In genomic region chr10:62601833-62602176, GRCm38 (mm10) we compare ENCODE assay signal across 8 mouse cellular contexts. TPM values are rescaled to one million over a fixed set of nuclear protein-coding genes. Genes with fewer than 3 reads are reported as not detected.
DNase-seq lines count a peak whose midpoint lies in the region; ATAC-seq and TF ChIP-seq lines count a peak whose summit lies in the region.

No protein-coding gene starts in this region.

- H3K4me2 ChIP-seq in liver, embryonic 14.5 days (ENCODE audit: low read depth) = peak overlapping the region; percentile 99

- no peaks in the 10 kb centered on the region for H3K4me1 ChIP-seq in cerebellum, adult 2 months (ENCODE audit: control insufficient read depth, insufficient read depth, low read length)
- peaks cover 11% of the 10 kb centered on the region for H3K4me1 ChIP-seq in thymus, adult 2 months (replicated peaks; ENCODE audit: control insufficient read depth, insufficient read depth, low read length)
- peaks cover 3 to 17% of the 10 kb centered on the region in 2 experiments; a peak in 3 of 4 replicates for H3K4me1 ChIP-seq in liver, embryonic 14.5 days (replicated peaks; ENCODE audit: control insufficient read depth in 2 of 2, insufficient read depth in 2 of 2, low read length in 1 of 2)

- no peak for TF ChIP-seq POLR2A in cerebellum, adult 2 months (IDR thresholded peaks at IDR 0.05; ENCODE audit: borderline replicate concordance, insufficient read depth, low read length)
- no peak for TF ChIP-seq POLR2A in thymus, adult 2 months (IDR thresholded peaks at IDR 0.05; ENCODE audit: control insufficient read depth, extremely low read depth, insufficient read depth, low read length, poor library complexity)

- TF ChIP-seq CTCF in cerebellum, adult 2 months (IDR thresholded peaks at IDR 0.05; ENCODE audit: borderline replicate concordance, insufficient read depth, low read depth, low read length) = no peak
- no peak for TF ChIP-seq CTCF in thymus, adult 2 months (IDR thresholded peaks at IDR 0.05; ENCODE audit: borderline replicate concordance, control insufficient read depth, extremely low read depth, insufficient read depth, low read length, poor library complexity)
- TF ChIP-seq CTCF in liver, embryonic 14.5 days (IDR thresholded peaks at IDR 0.05; ENCODE audit: low read depth) = no peak

- ATAC-seq in liver, embryonic 14.5 days (ENCODE audit: insufficient read depth) = peak; percentile 68

- no peak for TF ChIP-seq EP300 in liver, embryonic 14.5 days (IDR thresholded peaks at IDR 0.05; ENCODE audit: low read depth)

- H3K27ac ChIP-seq in cerebellum, adult 2 months (ENCODE audit: insufficient read depth, low read length) = no peak overlapping the region
- H3K27ac ChIP-seq in thymus, adult 2 months (ENCODE audit: control insufficient read depth, insufficient read depth, low read length) = no peak overlapping the region
- peak overlapping the region; percentile 63 for H3K27ac ChIP-seq in liver, embryonic 14.5 days

- H3K27me3 ChIP-seq in cerebellum, adult 2 months (ENCODE audit: control insufficient read depth, insufficient read depth, low read length) = no peaks in the 10 kb centered on the region
- no peaks in the 10 kb centered on the region for H3K27me3 ChIP-seq in thymus, adult 2 months (ENCODE audit: control insufficient read depth, insufficient read depth, low read length)
- H3K27me3 ChIP-seq in liver, embryonic 14.5 days (ENCODE audit: control insufficient read depth, insufficient read depth, low read length) = no peaks in the 10 kb centered on the region

- DNase-seq in cerebellum, adult 2 months = no peak
- DNase-seq in cerebellum, adult 11-12 months = no peak
- DNase-seq in thymus, adult 2 months = no peak
- no peak for DNase-seq in thymus, postnatal 0 days (ENCODE audit: low spot score)
- DNase-seq in liver, embryonic 14.5 days (ENCODE audit: low read depth in 3 of 3, low spot score in 3 of 3) = no peak
- no peak for DNase-seq in right cerebral cortex, postnatal 4 days
- DNase-seq in frontal cortex, postnatal 25 days (ENCODE audit: low spot score in 2 of 2) = no peak
- DNase-seq in embryo, embryonic 10.5 days (ENCODE audit: low spot score) = no peak

- 2% methylated on average over 23 of the region's 23 CpGs for WGBS in cerebellum, adult 2 months
- under 1% methylated on average over 23 of the region's 23 CpGs for WGBS in thymus, adult 2 months
- 1% methylated on average over 23 of the region's 23 CpGs for WGBS in liver, embryonic 14.5 days (ENCODE audit: insufficient replicate concordance)

- no peaks in the 10 kb centered on the region for H3K9me3 ChIP-seq in liver, embryonic 14.5 days (ENCODE audit: control insufficient read depth, low read length)

- H3K4me3 ChIP-seq in cerebellum, adult 2 months (replicated peaks; ENCODE audit: insufficient read depth, low read depth, low read length) = peak overlapping the region; percentile 83
- H3K4me3 ChIP-seq in thymus, adult 2 months (ENCODE audit: control insufficient read depth, insufficient read depth, low read length) = peak overlapping the region; percentile 84
- peak overlapping the region; percentile 82 to 94 for H3K4me3 ChIP-seq in liver, embryonic 14.5 days (ENCODE audit: insufficient read depth in 1 of 2, low read depth in 2 of 2, low read length in 2 of 2)

- H3K9ac ChIP-seq in liver, embryonic 14.5 days (replicated peaks) = peak overlapping the region; percentile 84

- peaks cover 12% of the 10 kb centered on the region for H3K36me3 ChIP-seq in thymus, adult 2 months (ENCODE audit: control insufficient read depth, insufficient read depth, low read length)
- peaks cover 15% of the 10 kb centered on the region for H3K36me3 ChIP-seq in liver, embryonic 14.5 days (replicated peaks; ENCODE audit: control insufficient read depth, insufficient read depth, low read depth)

RNA-seq across cellular contexts. Expression of gene Ddx21, which starts 0.3 kb away (rescaled TPM):
- 18.2 and 19.9 TPM in 2 replicates for polyA plus RNA-seq in cerebellum, adult 2 months (2012; rRNA removed)
- polyA plus RNA-seq in thymus, adult 2 months (2012; rRNA removed) = 19.4 and 22.7 TPM in 2 replicates
- polyA plus RNA-seq in thymus, postnatal 0 days (2015; fragmentation: Nextera tagmentation; extraction: Ambion mirVana) = 29.8 and 29.9 TPM in 2 replicates
- 17.7 and 31.5 TPM in 2 replicates for polyA plus RNA-seq in liver, embryonic 14.5 days (2012; rRNA removed)
- polyA plus RNA-seq in liver, embryonic 14.5 days (2014; fragmentation: Nextera tagmentation; extraction: Ambion mirVana) = 19.2 and 20.3 TPM in 2 replicates

RNA-seq across cellular contexts. Expression of gene Kif1bp, which starts 23.5 kb away (rescaled TPM):
- 124 and 125 TPM in 2 replicates for polyA plus RNA-seq in cerebellum, adult 2 months (2012; rRNA removed)
- polyA plus RNA-seq in thymus, adult 2 months (2012; rRNA removed) = 43.4 and 45.7 TPM in 2 replicates
- 24.2 and 26.5 TPM in 2 replicates for polyA plus RNA-seq in thymus, postnatal 0 days (2015; fragmentation: Nextera tagmentation; extraction: Ambion mirVana)
- polyA plus RNA-seq in liver, embryonic 14.5 days (2012; rRNA removed) = 6.0 and 9.2 TPM in 2 replicates
- polyA plus RNA-seq in liver, embryonic 14.5 days (2014; fragmentation: Nextera tagmentation; extraction: Ambion mirVana) = 11.5 and 13.5 TPM in 2 replicates

RNA-seq across cellular contexts. Expression of gene Ddx50, which starts 49.2 kb away (rescaled TPM):
- 66.8 and 66.9 TPM in 2 replicates for polyA plus RNA-seq in cerebellum, adult 2 months (2012; rRNA removed)
- 12.9 and 13.6 TPM in 2 replicates for polyA plus RNA-seq in thymus, adult 2 months (2012; rRNA removed)
- polyA plus RNA-seq in thymus, postnatal 0 days (2015; fragmentation: Nextera tagmentation; extraction: Ambion mirVana) = 95.0 and 108 TPM in 2 replicates
- 9.9 and 22.7 TPM in 2 replicates for polyA plus RNA-seq in liver, embryonic 14.5 days (2012; rRNA removed)
- polyA plus RNA-seq in liver, embryonic 14.5 days (2014; fragmentation: Nextera tagmentation; extraction: Ambion mirVana) = 36.7 and 41.0 TPM in 2 replicates
